Mouse (Mus musculus): ENCODE data around the gene Lpar6.

- no peak for TF ChIP-seq CTCF (IDR thresholded peaks at IDR 0.05; ENCODE audit: borderline replicate concordance, insufficient read depth, low read length)
- no peak for TF ChIP-seq POLR2A (IDR thresholded peaks at IDR 0.05; ENCODE audit: low read depth, low read length)
These were observed 41.4 kb downstream of the Lpar6 start for GRCm38 (mm10) chr14:73279096-73279495.
